Mouse (Mus musculus) CH12.LX (cell line): ENCODE measurements around the gene 6430550D23Rik.

Experiments used
- CTCF ChIP-seq, 2 experiments: IDR thresholded peaks in 1 of 2; conservative IDR thresholded peaks in 1 of 2; 2 replicates each; pipeline ENCODE4 v1.5.1; 2011 to 2012; ENCODE audit warnings: low read depth in 2 of 2, low read length in 2 of 2, improper control_type of control experiment in 1 of 2, inconsistent platforms in 1 of 2, mild to moderate bottlenecking in 1 of 2, moderate library complexity in 1 of 2
- ELF1 ChIP-seq: IDR thresholded peaks from 2 replicates; pipeline ENCODE4 v1.6.1; 2014; ENCODE audit warnings: low read depth, mild to moderate bottlenecking, inconsistent platforms, low read length, improper control_type of control experiment
- MYC ChIP-seq: IDR thresholded peaks from 2 replicates; pipeline ENCODE4 v1.6.1; 2011; ENCODE audit warnings: low read depth, mild to moderate bottlenecking, improper control_type of control experiment, low read length
- NELFE ChIP-seq: IDR thresholded peaks from 2 replicates; pipeline ENCODE4 v1.6.1; 2011; ENCODE audit warnings: low read depth, low read length, improper control_type of control experiment
- POLR2A ChIP-seq: IDR thresholded peaks from 2 replicates; pipeline ENCODE4 v1.6.1; 2011; ENCODE audit warnings: low read depth, mild to moderate bottlenecking, improper control_type of control experiment, low read length
- RAD21 ChIP-seq: IDR thresholded peaks from 2 replicates; pipeline ENCODE4 v1.6.1; 2011; ENCODE audit warnings: low read depth, mild to moderate bottlenecking, low read length, improper control_type of control experiment, moderate library complexity
- TBP ChIP-seq: conservative IDR thresholded peaks from 2 replicates; pipeline ENCODE4 v1.6.1; 2011; ENCODE audit warnings: low read depth, low read length, improper control_type of control experiment
- USF1 ChIP-seq: IDR thresholded peaks from 2 replicates; pipeline ENCODE4 v1.6.1; 2014; ENCODE audit warnings: low read depth, mild to moderate bottlenecking, inconsistent platforms, low read length, improper control_type of control experiment
- ZMIZ1 ChIP-seq: IDR thresholded peaks from 2 replicates; pipeline ENCODE4 v1.6.1; 2012; ENCODE audit warnings: low read depth, mild to moderate bottlenecking, inconsistent platforms, low read length, improper control_type of control experiment
- ZNF384 ChIP-seq: IDR thresholded peaks from 2 replicates; pipeline ENCODE4 v1.6.1; 2012; ENCODE audit warnings: low read depth, low read length, improper control_type of control experiment, inconsistent platforms

DNA sequence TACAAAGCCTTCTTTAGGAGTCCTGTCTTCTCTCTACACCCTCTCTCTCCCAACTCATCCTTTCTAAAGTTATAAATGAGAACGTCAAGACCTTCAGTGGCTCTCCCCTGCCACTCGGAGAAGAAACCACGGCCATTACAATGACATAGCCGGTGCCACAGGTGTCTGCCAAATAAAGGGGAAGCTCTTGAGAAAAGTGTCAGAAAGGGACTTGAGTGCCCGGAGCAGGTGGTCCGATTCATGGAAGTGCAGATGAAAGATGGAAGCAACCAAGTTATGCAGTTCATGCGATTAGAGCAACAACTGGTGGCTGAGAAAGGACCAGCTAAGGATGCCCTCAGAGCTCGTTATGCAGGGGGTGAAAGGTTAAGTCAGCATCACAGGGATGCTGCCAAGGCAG lies 35.1 kb upstream of the 6430550D23Rik start:
- TF ChIP-seq MYC (no peak), CTCF (conservative IDR thresholded peaks at IDR 0.05 in 1 of 2, IDR thresholded peaks at IDR 0.05 in 1 of 2; ENCODE audit: low read depth in 2 of 2, low read length in 2 of 2) (no peak), ZNF384 (no peak), POLR2A (no peak), NELFE (no peak), ZMIZ1 (no peak), USF1 (no peak), RAD21 (no peak), ELF1 (no peak), TBP (no peak)
